10 mouse cellular contexts compared by ENCODE assay signal in the genomic region with DNA sequence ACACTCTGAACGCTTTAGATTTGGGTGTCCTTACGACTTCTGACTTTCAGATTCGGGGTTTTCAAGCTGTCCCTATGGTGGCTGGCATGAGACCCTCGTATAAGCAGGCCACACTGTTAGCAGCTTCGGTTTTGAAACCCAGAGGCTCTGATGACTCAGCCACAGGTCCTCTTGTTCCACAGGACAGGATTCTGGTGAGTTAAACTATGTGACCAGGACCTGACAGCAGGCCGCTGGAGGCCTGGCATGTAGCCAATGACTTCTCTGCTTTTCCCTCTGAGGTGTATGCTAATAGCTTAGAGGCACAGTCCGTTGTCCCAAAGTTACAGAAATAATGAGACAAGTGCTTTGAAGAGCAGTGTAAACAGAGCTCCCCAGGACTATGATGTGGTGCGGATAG.
A peak's percentile ranks its signal among the peaks of the same experiment; 100 is the strongest.
DNase-seq lines count a peak whose midpoint lies in the region; ATAC-seq lines count a peak whose summit lies in the region.
"Had no signal": no experiment of that assay in that cellular context is flagged by ENCODE, and none has a peak within 500 bp of the region (broad histone marks: within the 10 kb centered on the region; RNA-seq: fewer than 3 reads in every experiment).

No protein-coding gene starts in this region.

- no peaks in the 10 kb centered on the region for H3K36me3 ChIP-seq in heart, embryonic 10.5 days
- H3K36me3 ChIP-seq in midbrain, embryonic 13.5 days, result no peaks in the 10 kb centered on the region

- H3K4me2 ChIP-seq in midbrain, embryonic 13.5 days (replicated peaks), result no peak overlapping the region

- H3K4me3 ChIP-seq in heart, embryonic 10.5 days, result no peak overlapping the region
- no peak overlapping the region for H3K4me3 ChIP-seq in midbrain, embryonic 13.5 days (replicated peaks)

- no peak overlapping the region for H3K9ac ChIP-seq in midbrain, embryonic 13.5 days (replicated peaks)

- no peak for ATAC-seq in midbrain, embryonic 13.5 days
- ATAC-seq: intestine, embryonic 16.5 days had no signal

- H3K27me3 ChIP-seq in heart, embryonic 10.5 days (ENCODE audit: insufficient read depth, poor library complexity, severe bottlenecking), result no peaks in the 10 kb centered on the region
- H3K27me3 ChIP-seq in midbrain, embryonic 13.5 days, result no peaks in the 10 kb centered on the region

- no peaks in the 10 kb centered on the region for H3K9me3 ChIP-seq in heart, embryonic 10.5 days
- H3K9me3 ChIP-seq in midbrain, embryonic 13.5 days, result no peaks in the 10 kb centered on the region

- 65% methylated on average over 8 of the region's 8 CpGs for WGBS in heart, embryonic 10.5 days
- 65% methylated on average over 8 of the region's 8 CpGs for WGBS in midbrain, embryonic 13.5 days

- DNase-seq in heart, adult 18-20 months, result peak; percentile 20 to 30
- DNase-seq in heart, embryonic 10.5 days (ENCODE audit: low spot score), result no peak
- peak; percentile 7 for DNase-seq in Muller cell, postnatal 12 days (ENCODE audit: inconsistent ontology term)
- DNase-seq in adrenal gland, postnatal 25 days, result peak; percentile 53
- peak; percentile 64 to 66 for DNase-seq in kidney, postnatal 25 days
- DNase-seq in c-Kit-positive CD71-positive TER-119-positive erythroid progenitor cells, embryonic 14.5 days (ENCODE audit: low spot score), result no peak
- DNase-seq in urinary bladder, postnatal 4 days (ENCODE audit: low spot score in 2 of 2), result no peak

- no peak overlapping the region for H3K27ac ChIP-seq in heart, embryonic 10.5 days
- H3K27ac ChIP-seq in midbrain, embryonic 13.5 days, result no peak overlapping the region
- H3K27ac ChIP-seq: macrophage had no signal

- no peaks in the 10 kb centered on the region for H3K4me1 ChIP-seq in heart, embryonic 10.5 days
- H3K4me1 ChIP-seq in midbrain, embryonic 13.5 days (replicated peaks), result peaks cover 12% of the 10 kb centered on the region

Comparison
In these comparisons a context has a peak if more than half of its experiments do, and no peak if none do; other contexts are left out.
1. DNase-seq: peak in heart, adult 18-20 months (2 of 2), Muller cell, postnatal 12 days (single experiment), adrenal gland, postnatal 25 days (single experiment) and kidney, postnatal 25 days (2 of 2); none in heart, embryonic 10.5 days (single experiment), c-Kit-positive CD71-positive TER-119-positive erythroid progenitor cells, embryonic 14.5 days (single experiment) and urinary bladder, postnatal 4 days (0 of 2).